Mouse (Mus musculus) forebrain, postnatal 0 days (tissue): ENCODE data around the gene Akap13. TPM values are rescaled to one million over a fixed set of nuclear protein-coding genes. Genes with fewer than 3 reads are reported as not detected.

Experiments used
- ATAC-seq: fragments of 200-750 bp; cut with Nextera tagmentation; 2 replicates; pipeline ENCODE4 v1.8.0; 2017; ENCODE audit warnings: mild to moderate bottlenecking, moderate library complexity
- DNase-seq: peaks from one replicate; pipeline ENCODE4 v3.0.0-alpha.2; 2015
- H3K27ac ChIP-seq: fragments of 300-500 bp; sonication (generic); 2 replicates; pipeline ENCODE4 v1.5.1; 2014; ENCODE audit warnings: low read depth, mild to moderate bottlenecking, antibody characterized with exemption, low read length, moderate library complexity, mixed read lengths
- H3K27me3 ChIP-seq: fragments of 300-500 bp; sonication (generic); 2 replicates; pipeline ENCODE4 v1.6.1; 2014; ENCODE audit warnings: mild to moderate bottlenecking, low read length, mixed read lengths; ENCODE audit not compliant: insufficient read depth
- H3K36me3 ChIP-seq: fragments of 300-500 bp; sonication (generic); 2 replicates; pipeline ENCODE4 v1.6.1; 2014; ENCODE audit warnings: mild to moderate bottlenecking, moderate library complexity; ENCODE audit not compliant: insufficient read depth
- H3K4me1 ChIP-seq: fragments of 300-500 bp; sonication (generic); 2 replicates; pipeline ENCODE4 v1.6.1; 2014; ENCODE audit warnings: antibody characterized with exemption; ENCODE audit not compliant: insufficient read depth
- H3K4me2 ChIP-seq: fragments of 300-500 bp; sonication (generic); 2 replicates; pipeline ENCODE4 v1.6.1; 2014; ENCODE audit warnings: low read depth, mild to moderate bottlenecking, moderate library complexity
- H3K4me3 ChIP-seq: fragments of 300-500 bp; sonication (generic); 2 replicates; pipeline ENCODE4 v1.5.1; 2014; ENCODE audit warnings: low read depth, low read length, mixed read lengths
- H3K9ac ChIP-seq: fragments of 300-500 bp; sonication (generic); 2 replicates; pipeline ENCODE4 v1.6.1; 2014; ENCODE audit warnings: mild to moderate bottlenecking
- H3K9me3 ChIP-seq: fragments of 300-500 bp; sonication (generic); 2 replicates; pipeline ENCODE4 v1.6.1; 2016; ENCODE audit warnings: low read length
- CTCF ChIP-seq: sonication (generic); IDR thresholded peaks from 2 replicates; pipeline ENCODE4 v1.5.1; 2016; ENCODE audit warnings: antibody characterized with exemption, control low read depth, low read depth
- WGBS: fragments of 180-500 bp; shearing (Covaris S2); extraction: QIAGEN DNeasy Blood & Tissue Kit; methylation state at CpG from one replicate; pipeline ENCODE4 v1.1.7; 2014; 5-methylcytosine and 5-hydroxymethylcytosine counted together
- polyA plus RNA-seq: library from polyadenylated mRNA; unstranded; fragments of >200 nt; fragmentation: Nextera tagmentation; extraction: Ambion mirVana; gene quantifications from 2 replicates; pipeline ENCODE4 v1.2.1, GENCODE M21; 2015
- total RNA-seq: library from RNA; depleted of rRNA; stranded (reverse); fragments of >200 nt; gene quantifications from 2 replicates; pipeline ENCODE4 v1.2.3, GENCODE M21; 2014

Gene Akap13
- total and polyA plus RNA-seq, 2 experiments from 2014 or later, result 9.1 to 16.2 TPM

GRCm38 (mm10) chr7:75596058-75596748 is 140.9 kb downstream of the Akap13 start:
- WGBS, result 82% methylated on average over 6 of the region's 6 CpGs
- no peaks in the 10 kb centered on the region for H3K4me1 ChIP-seq
- no peak overlapping the region for H3K9ac ChIP-seq
- TF ChIP-seq CTCF, result no peak
- H3K27ac ChIP-seq, result no peak overlapping the region
- ATAC-seq, result no peak
- no peak overlapping the region for H3K4me3 ChIP-seq
- no peak overlapping the region for H3K4me2 ChIP-seq
- H3K36me3 ChIP-seq, result no peaks in the 10 kb centered on the region
- no peak for DNase-seq
- no peaks in the 10 kb centered on the region for H3K27me3 ChIP-seq
- no peaks in the 10 kb centered on the region for H3K9me3 ChIP-seq

DNA sequence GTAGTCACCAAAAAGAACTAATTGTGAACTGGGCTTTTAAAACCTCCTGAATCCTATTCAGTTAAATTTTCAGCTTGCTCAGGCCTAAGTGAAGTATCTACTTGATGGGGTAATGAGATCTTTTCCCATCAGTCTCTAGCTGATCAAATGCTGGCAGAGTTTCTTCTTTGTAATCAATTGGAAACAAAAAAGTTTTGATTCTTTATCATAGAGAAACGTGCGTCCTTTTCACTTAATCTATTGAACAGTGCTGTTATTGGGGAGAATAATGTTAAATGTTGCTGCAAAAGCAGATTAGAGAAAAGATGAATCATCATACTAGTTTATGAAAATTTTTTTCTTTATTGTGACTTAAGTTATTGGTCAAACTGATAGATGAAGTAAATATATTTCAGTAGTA is 142.5 kb downstream of the Akap13 start:
- Histone ChIP-seq H3K4me2 (no peak overlapping the region), H3K36me3 (no peaks in the 10 kb centered on the region), H3K4me3 (no peak overlapping the region), H3K9ac (no peak overlapping the region), H3K4me1 (no peaks in the 10 kb centered on the region), H3K27ac (no peak overlapping the region), H3K27me3 (no peaks in the 10 kb centered on the region), H3K9me3 (no peaks in the 10 kb centered on the region)
- ATAC-seq (no peak), DNase-seq (no peak)
- no peak for TF ChIP-seq CTCF
- 73% methylated on average over 2 of the region's 2 CpGs for WGBS

GRCm38 (mm10) chr7:75600360-75601075 is 145.2 kb downstream of the Akap13 start:
- no peak for TF ChIP-seq CTCF
- Histone ChIP-seq H3K36me3 (no peaks in the 10 kb centered on the region), H3K9me3 (no peaks in the 10 kb centered on the region), H3K27me3 (no peaks in the 10 kb centered on the region), H3K4me3 (no peak overlapping the region), H3K4me1 (no peaks in the 10 kb centered on the region), H3K27ac (no peak overlapping the region), H3K4me2 (no peak overlapping the region), H3K9ac (no peak overlapping the region)
- no peak for ATAC-seq
- WGBS, result 94% methylated on average over 6 of the region's 6 CpGs
- no peak for DNase-seq

- 87% methylated on average over 3 of the region's 3 CpGs for WGBS
- no peak overlapping the region for H3K4me3 ChIP-seq
- no peaks in the 10 kb centered on the region for H3K9me3 ChIP-seq
- H3K9ac ChIP-seq, result no peak overlapping the region
- H3K36me3 ChIP-seq, result no peaks in the 10 kb centered on the region
- no peak for DNase-seq
- no peak for TF ChIP-seq CTCF
- H3K27me3 ChIP-seq, result no peaks in the 10 kb centered on the region
- no peak overlapping the region for H3K4me2 ChIP-seq
- H3K4me1 ChIP-seq, result no peaks in the 10 kb centered on the region
- ATAC-seq, result no peak
- no peak overlapping the region for H3K27ac ChIP-seq
Observed at GRCm38 (mm10) chr7:75607248-75607647, 151.9 kb downstream of the Akap13 start.

GRCm38 (mm10) chr7:75608716-75609115 is 153.4 kb downstream of the Akap13 start:
- no peak for DNase-seq
- Histone ChIP-seq H3K4me2 (no peak overlapping the region), H3K4me1 (no peaks in the 10 kb centered on the region), H3K9ac (no peak overlapping the region), H3K9me3 (no peaks in the 10 kb centered on the region), H3K4me3 (no peak overlapping the region), H3K27me3 (no peaks in the 10 kb centered on the region), H3K36me3 (no peaks in the 10 kb centered on the region), H3K27ac (no peak overlapping the region)
- 86% methylated on average over 5 of the region's 5 CpGs for WGBS
- TF ChIP-seq CTCF, result no peak
- ATAC-seq, result no peak

DNA sequence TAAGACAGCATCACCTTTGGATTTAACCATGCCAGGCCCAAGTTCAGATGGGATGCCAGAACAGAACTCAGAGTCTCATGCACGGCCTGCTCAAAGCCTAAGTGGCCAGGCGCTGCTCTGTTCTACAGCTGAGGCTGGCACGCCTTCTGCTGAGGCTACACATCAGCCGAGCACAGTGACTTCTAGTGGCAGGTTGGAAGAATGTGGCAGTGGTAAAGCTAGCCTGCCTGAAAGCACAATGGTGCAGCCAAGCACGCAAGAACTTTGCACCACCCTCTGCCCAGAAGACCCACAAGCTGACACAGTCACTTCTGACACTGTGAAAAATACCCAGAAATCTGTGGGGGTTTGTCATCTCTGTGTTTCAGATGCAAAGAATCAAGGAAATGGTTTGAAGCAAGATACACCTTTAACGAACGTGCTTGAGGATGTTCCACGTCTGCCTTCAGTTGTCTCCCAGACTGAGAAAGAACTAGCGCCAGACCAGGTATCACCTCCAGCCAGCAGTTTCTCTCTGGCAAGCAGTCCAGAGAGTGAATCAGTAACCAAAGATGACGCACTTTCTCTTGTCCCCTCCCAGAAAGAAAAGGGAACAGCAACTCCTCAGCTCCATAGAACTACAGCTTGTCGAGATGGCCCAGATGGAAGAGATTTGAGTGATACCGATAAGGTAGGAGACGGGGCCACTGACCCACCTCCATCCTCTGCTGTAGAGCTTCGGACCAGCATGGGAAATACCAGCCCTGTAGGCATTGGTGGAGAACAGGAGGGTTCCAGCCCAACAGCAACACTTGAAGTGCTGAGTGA is 154.3 kb downstream of the Akap13 start:
- H3K4me3 ChIP-seq, result no peak overlapping the region
- no peaks in the 10 kb centered on the region for H3K27me3 ChIP-seq
- ATAC-seq, result no peak
- H3K9ac ChIP-seq, result no peak overlapping the region
- no peak for DNase-seq
- no peak overlapping the region for H3K27ac ChIP-seq
- no peak overlapping the region for H3K4me2 ChIP-seq
- no peaks in the 10 kb centered on the region for H3K4me1 ChIP-seq
- H3K36me3 ChIP-seq, result no peaks in the 10 kb centered on the region
- no peaks in the 10 kb centered on the region for H3K9me3 ChIP-seq
- WGBS, result 87% methylated on average over 14 of the region's 14 CpGs
- TF ChIP-seq CTCF, result peak; percentile 34; the same call in 1 of the 2 replicates
